Mouse (Mus musculus) olfactory bulb, adult 2 months (tissue): Measurements from ENCODE around the gene Cmah.

ENCODE experiments used
- CTCF ChIP-seq: fragments of 200-500 bp; IDR thresholded peaks from 2 replicates; pipeline ENCODE4 v1.5.1; 2012; ENCODE audit warnings: low read depth, mild to moderate bottlenecking, low read length, moderate library complexity; ENCODE audit not compliant: insufficient read depth
- POLR2A ChIP-seq: fragments of 200-500 bp; IDR thresholded peaks from 2 replicates; pipeline ENCODE4 v1.6.1; 2012; ENCODE audit warnings: mild to moderate bottlenecking, low read depth, low read length, moderate library complexity; ENCODE audit not compliant: insufficient read depth

DNA sequence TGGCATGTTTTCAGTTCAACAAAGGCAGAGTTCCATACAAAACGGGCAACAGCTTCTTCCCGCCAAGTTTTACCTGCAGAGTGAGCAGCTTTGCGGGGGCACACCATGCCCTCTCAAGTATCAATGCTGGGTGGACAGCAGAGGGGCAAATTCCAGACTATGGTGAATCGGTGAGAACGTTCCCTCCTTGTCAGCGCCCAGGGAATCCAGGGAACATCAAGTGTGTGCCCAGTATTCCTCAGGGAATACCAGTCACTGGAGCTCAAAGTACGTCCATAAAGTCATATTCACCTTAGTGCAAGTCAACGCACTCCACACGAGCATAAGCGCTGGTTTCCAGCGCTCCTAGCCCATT lies 47.8 kb upstream of the Cmah start:
- TF ChIP-seq CTCF (no peak), POLR2A (no peak)
